Mouse (Mus musculus): Measurements from ENCODE around the gene Ice2.

DNA sequence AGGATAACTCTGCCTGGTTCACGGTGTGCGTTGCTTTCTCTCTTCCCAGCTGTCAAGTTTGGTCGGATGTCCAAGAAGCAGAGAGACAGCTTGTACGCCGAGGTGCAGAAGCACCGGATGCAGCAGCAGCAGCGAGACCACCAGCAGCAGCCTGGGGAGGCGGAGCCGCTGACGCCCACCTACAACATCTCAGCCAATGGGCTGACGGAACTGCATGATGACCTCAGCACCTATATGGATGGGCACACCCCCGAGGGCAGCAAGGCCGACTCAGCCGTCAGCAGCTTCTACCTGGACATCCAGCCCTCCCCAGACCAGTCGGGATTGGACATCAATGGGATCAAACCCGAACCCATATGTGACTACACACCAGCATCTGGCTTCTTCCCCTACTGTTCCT lies 33.6 kb upstream of the Ice2 start:
- no peak for TF ChIP-seq POLR2A (IDR thresholded peaks at IDR 0.05; ENCODE audit: insufficient read length, low read depth)
- no peak for TF ChIP-seq MYOD1 (IDR thresholded peaks at IDR 0.05; ENCODE audit: control insufficient read depth in 1 of 3, insufficient read length in 2 of 3, low read depth in 2 of 3)
- no peak for TF ChIP-seq CEBPB (IDR thresholded peaks at IDR 0.05; ENCODE audit: insufficient read depth, poor library complexity, severe bottlenecking)
- no peak for TF ChIP-seq MAX (IDR thresholded peaks at IDR 0.05; ENCODE audit: low read depth)
- no peak for TF ChIP-seq REST (IDR thresholded peaks at IDR 0.05; ENCODE audit: insufficient read depth, insufficient read length)
- no peak for TF ChIP-seq USF1 (IDR thresholded peaks at IDR 0.05; ENCODE audit: low read depth)
- TF ChIP-seq POLR2AphosphoS2 (IDR thresholded peaks at IDR 0.05; ENCODE audit: insufficient read length, low read depth) = no peak
- TF ChIP-seq E2F4 (IDR thresholded peaks at IDR 0.05; ENCODE audit: insufficient read depth) = no peak

Measured in myocyte (in vitro differentiated cells).